Mouse (Mus musculus): ENCODE results near the gene Ubtd2. TPM values are rescaled to one million over a fixed set of nuclear protein-coding genes. Genes with fewer than 3 reads are reported as not detected.

The Ubtd2 gene
- polyA plus RNA-seq, 1 experiment from 2014 or later: 53.7 TPM

DNA sequence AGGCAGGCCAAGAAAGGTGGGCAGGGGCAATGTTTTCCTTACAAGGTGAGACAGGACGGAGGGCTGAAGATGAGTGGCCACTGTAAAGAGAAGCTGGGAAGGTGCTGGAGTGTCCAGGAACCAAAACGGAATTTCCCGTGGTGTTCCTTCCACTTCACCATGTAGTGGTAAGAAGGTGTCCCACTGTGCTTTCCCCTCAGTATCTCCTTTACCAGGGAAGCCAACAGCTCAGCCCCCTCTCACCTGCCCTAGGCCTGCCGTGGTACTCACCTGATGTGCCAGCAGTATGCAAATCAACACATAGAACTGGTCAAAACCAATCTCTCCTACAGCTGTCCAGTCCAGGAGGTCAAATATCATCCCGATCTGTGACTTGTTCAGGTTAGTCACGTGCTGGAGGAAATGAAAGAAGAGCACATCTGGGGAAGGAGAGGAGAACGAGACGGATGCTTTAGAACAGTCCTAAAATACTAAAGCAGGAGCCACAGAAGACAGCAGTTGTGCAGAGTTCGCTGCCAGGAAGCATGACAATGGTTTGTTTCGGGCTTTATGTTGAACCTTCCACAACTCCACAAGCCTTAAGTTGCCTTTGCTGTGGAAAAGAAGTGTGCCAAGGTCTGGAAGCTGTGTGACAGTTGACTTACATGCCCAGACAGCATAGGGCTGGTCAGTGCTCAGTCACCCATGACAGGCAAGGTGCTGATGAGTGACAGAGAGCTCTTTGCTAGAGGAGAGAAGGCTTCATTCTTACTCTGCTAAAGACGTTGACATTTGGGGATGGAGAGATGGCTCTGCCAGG is 69.2 kb downstream of the Ubtd2 start:
- ATAC-seq (ENCODE audit: low FRiP score): no peak
- no peak for DNase-seq (ENCODE audit: low spot score)
- Histone ChIP-seq H3K4me1 (replicated peaks; ENCODE audit: control insufficient read depth, insufficient read depth, low read length) (no peaks in the 10 kb centered on the region), H3K9ac (no peak overlapping the region), H3K36me3 (replicated peaks; ENCODE audit: control insufficient read depth, insufficient read depth) (peaks cover 18% of the 10 kb centered on the region; the same call in 1 of the 2 replicates), H3K27me3 (ENCODE audit: control insufficient read depth, insufficient read depth, low read length) (no peaks in the 10 kb centered on the region), H3K27ac (no peak overlapping the region), H3K4me2 (replicated peaks) (no peak overlapping the region), H3K9me3 (ENCODE audit: control insufficient read depth, low read length) (no peaks in the 10 kb centered on the region), H3K4me3 (replicated peaks; ENCODE audit: low read length) (no peak overlapping the region)
- WGBS: 86% methylated on average over 11 of the region's 11 CpGs

DNA sequence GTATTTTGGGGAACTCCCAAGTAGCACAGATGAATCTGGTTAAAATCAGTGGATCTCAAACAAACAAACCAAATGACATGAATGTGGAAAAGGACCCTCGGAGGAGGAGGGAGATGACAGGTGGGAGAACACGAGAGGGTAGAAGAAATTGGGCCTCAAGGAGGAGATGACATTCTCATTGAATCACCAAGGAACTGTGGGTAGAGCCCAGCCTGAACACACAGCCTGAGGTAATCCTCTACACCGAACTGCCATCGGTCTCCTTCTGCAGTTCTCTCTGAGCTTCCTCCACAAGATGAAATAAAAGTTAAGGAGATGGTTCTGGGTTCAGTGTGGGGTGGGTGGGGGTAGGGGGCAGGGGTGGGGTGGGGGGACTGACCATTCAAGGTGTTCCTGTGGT is 71.8 kb downstream of the Ubtd2 start:
- ATAC-seq (ENCODE audit: low FRiP score) (no peak), DNase-seq (ENCODE audit: low spot score) (no peak)
- peaks cover 10% of the 10 kb centered on the region; the same call in 1 of the 2 replicates for H3K36me3 ChIP-seq (replicated peaks; ENCODE audit: control insufficient read depth, insufficient read depth)
- H3K9me3 ChIP-seq (ENCODE audit: control insufficient read depth, low read length): no peaks in the 10 kb centered on the region
- peaks cover 14% of the 10 kb centered on the region; the same call in 1 of the 2 replicates for H3K27me3 ChIP-seq (ENCODE audit: control insufficient read depth, insufficient read depth, low read length)
- H3K4me1 ChIP-seq (replicated peaks; ENCODE audit: control insufficient read depth, insufficient read depth, low read length): 0 out of 2 replicates have a peak, but pooled peaks cover 2% of the 10 kb centered on the region
- H3K9ac ChIP-seq: no peak overlapping the region
- H3K4me2 ChIP-seq (replicated peaks): no peak overlapping the region
- 90% methylated on average over 4 of the region's 4 CpGs for WGBS
- no peak overlapping the region for H3K4me3 ChIP-seq (replicated peaks; ENCODE audit: low read length)
- H3K27ac ChIP-seq: no peak overlapping the region

DNA sequence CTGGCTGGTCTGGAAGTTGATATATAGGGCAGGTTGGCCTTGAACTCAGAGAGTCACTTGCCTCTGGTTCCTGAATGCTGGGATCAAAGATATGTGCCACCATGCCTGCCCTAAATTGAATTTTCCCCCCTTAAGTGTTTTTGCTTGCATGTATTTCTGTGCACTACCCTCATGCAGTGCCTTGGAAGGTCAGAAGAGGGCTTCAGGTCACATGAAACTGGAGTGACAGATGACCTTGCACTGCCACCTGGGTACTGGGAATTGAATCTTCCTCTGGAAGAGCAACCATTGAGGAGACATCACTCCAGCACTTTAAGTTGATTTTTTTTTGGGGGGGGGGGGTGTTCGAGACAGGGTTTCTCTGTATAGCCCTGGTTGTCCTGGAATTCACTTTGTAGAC is 75.0 kb downstream of the Ubtd2 start:
- H3K4me1 ChIP-seq (replicated peaks; ENCODE audit: control insufficient read depth, insufficient read depth, low read length): peaks cover 17% of the 10 kb centered on the region; the same call in 1 of the 2 replicates
- peaks cover 4% of the 10 kb centered on the region; the same call in 1 of the 2 replicates for H3K36me3 ChIP-seq (replicated peaks; ENCODE audit: control insufficient read depth, insufficient read depth)
- DNase-seq (ENCODE audit: low spot score): no peak
- no peak overlapping the region for H3K27ac ChIP-seq
- no peaks in the 10 kb centered on the region for H3K9me3 ChIP-seq (ENCODE audit: control insufficient read depth, low read length)
- no peak for ATAC-seq (ENCODE audit: low FRiP score)
- H3K27me3 ChIP-seq (ENCODE audit: control insufficient read depth, insufficient read depth, low read length): peaks cover 21% of the 10 kb centered on the region; the same call in 1 of the 2 replicates
- no peak overlapping the region for H3K9ac ChIP-seq
- no peak overlapping the region for H3K4me2 ChIP-seq (replicated peaks)
- whole genome bisulfite sequencing: 75% methylated on average over 1 of the region's 1 CpGs
- no peak overlapping the region for H3K4me3 ChIP-seq (replicated peaks; ENCODE audit: low read length)

DNA sequence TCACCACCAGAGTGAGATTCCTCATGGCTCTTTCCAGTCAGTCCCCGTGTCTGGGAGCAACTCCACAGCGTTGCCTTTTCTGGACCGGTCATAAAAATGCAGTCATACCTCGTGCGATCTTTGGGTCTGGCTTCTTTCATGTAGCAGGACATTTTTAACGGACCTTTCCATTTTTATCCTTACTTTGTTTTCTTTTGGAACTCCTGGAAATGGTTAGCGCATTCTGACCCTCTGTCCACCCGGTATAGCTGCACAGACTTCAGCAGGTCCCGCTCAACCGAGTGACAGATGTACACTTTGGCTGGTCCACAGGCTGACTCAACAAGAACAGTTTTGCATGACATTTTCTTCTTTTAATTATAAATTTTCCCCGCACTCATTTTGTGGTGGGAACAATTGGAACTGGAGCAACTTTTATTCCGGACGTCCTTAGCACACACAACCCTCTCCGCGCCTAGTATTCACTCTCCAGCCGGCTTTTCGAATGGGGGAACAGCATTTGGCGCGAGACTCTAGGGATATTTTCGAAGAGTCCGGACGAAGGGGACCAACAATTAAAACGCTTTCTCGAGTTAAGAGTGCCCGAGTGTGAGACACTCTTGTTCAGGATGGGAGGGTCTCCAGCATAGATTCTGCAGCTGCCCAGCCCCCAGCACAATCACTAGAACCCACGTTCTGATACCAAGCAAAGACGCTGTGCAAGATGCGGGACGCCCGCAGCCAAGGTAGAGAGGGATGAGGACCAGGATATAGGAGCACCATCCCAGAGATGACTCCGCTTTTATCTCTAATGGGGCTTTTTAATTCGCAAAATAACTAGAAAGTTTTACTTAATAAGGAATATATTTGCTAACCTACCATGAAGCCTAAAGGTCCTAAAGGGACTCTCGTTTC is 76.9 kb downstream of the Ubtd2 start, which contains the start of gene Efcab9:
Gene Efcab9, minus strand, starts transcription at position 211 of the 894 bp plus-strand sequence.
- 6% methylated on average over 33 of the region's 33 CpGs for WGBS
- no peak for DNase-seq (ENCODE audit: low spot score)

DNA sequence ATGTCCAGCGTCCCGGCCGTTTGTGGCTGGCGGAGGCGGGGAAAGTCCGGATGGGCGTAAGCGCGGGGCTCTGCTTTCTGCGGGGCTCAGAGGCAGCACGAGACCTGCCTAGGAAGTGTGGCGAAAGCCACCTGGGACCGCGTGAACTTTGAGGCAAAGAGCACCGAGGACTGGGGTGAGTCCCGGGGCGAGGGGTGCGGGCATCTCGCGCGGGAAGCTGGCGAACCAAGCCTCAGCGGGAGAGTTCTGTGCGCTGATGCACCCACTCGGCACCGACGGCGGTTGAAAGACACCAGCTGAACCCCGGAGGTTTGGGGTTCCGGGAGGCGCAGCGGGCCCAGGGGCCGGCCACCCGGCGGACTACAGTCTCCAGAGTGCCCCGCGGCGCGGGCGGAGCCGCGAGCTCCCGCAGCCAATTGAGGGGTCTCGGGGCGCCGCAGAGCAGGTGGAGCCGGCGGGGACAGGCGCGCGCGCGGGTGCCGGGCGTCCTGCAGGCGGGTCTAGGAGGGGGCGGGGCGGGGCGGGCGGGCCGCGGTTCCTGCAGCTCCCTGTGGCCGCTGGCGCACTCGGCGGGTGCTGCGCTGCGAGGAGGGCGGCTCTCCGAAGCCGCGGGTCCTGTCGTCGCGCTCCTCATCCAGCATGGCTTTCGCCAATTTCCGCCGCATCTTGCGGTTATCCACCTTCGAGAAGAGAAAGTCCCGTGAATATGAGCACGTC is 77.8 kb downstream of the Ubtd2 start, which contains the start of gene Stk10:
Gene Stk10, plus strand, starts transcription at position 541 of the 717 bp plus-strand sequence.
- under 1% methylated on average over 65 of the region's 82 CpGs for WGBS
- H3K4me2 ChIP-seq (replicated peaks): peak within 1 kb of the TSS; percentile 99
- DNase-seq (ENCODE audit: low spot score) (peak; percentile 76), ATAC-seq (ENCODE audit: low FRiP score) (peak; percentile 93)
- peak within 1 kb of the TSS; percentile 61 for H3K4me3 ChIP-seq (replicated peaks; ENCODE audit: low read length)
- peaks cover 21% of the 10 kb centered on the region; the same call in 1 of the 2 replicates for H3K27me3 ChIP-seq (ENCODE audit: control insufficient read depth, insufficient read depth, low read length)
- H3K27ac ChIP-seq: no peak within 1 kb of the TSS
- H3K9me3 ChIP-seq (ENCODE audit: control insufficient read depth, low read length): no peaks in the 10 kb centered on the region
- peak within 1 kb of the TSS; percentile 71 for H3K9ac ChIP-seq
- peaks cover 28% of the 10 kb centered on the region; the same call in 1 of the 2 replicates for H3K4me1 ChIP-seq (replicated peaks; ENCODE audit: control insufficient read depth, insufficient read depth, low read length)
- H3K36me3 ChIP-seq (replicated peaks; ENCODE audit: control insufficient read depth, insufficient read depth): no peaks in the 10 kb centered on the region

More for the DNA sequence above, 76.9 kb downstream of the Ubtd2 start, which contains the start of gene Efcab9:
- Histone ChIP-seq H3K36me3 (replicated peaks; ENCODE audit: control insufficient read depth, insufficient read depth) (no peaks in the 10 kb centered on the region), H3K9me3 (ENCODE audit: control insufficient read depth, low read length) (no peaks in the 10 kb centered on the region), H3K4me1 (replicated peaks; ENCODE audit: control insufficient read depth, insufficient read depth, low read length) (peaks cover 21% of the 10 kb centered on the region; the same call in 1 of the 2 replicates), H3K4me3 (replicated peaks; ENCODE audit: low read length) (peak within 1 kb of the TSS; percentile 61), H3K27me3 (ENCODE audit: control insufficient read depth, insufficient read depth, low read length) (peaks cover 21% of the 10 kb centered on the region; the same call in 1 of the 2 replicates), H3K27ac (no peak within 1 kb of the TSS), H3K4me2 (replicated peaks) (peak within 1 kb of the TSS; percentile 99), H3K9ac (peak within 1 kb of the TSS; percentile 71)
- ATAC-seq (ENCODE audit: low FRiP score): no peak

DNA sequence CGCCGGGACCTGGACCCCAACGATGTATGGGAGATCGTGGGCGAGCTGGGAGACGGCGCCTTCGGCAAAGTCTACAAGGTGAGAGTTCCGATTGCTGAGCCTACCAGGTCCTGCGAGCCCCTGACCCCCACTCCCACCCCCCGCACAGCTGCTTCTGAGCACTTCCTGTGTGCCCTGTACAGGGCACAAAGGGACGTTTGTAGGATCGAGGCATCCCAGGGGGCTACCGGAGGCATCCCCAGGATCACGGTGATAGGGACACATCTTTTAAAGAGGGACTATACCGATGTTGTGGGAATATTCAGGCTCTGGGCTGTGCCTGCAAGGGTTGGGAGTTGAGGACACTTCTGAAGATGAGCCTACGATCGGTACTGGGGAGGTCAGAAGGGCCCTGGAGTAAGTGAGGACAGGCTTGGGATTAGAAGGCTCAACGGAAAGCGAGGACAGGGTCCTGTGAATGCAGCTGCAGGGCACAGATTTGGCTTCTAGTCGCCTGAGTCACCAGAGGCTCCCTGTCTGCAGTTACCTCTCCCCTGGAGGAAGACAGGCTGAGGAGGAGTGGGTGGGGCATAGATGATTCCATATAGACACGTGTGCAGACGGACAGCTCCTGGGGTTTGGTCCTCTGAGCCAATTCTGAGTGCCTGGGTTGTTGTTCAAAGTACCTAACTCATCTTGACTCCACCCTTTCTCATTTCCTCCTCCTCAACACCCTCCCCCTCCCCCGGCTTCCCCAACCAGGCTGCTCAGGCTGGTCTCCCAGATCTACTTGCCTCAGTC is 78.5 kb downstream of the Ubtd2 start:
- Histone ChIP-seq H3K4me1 (replicated peaks; ENCODE audit: control insufficient read depth, insufficient read depth, low read length) (peaks cover 33% of the 10 kb centered on the region; the same call in 1 of the 2 replicates), H3K4me3 (replicated peaks; ENCODE audit: low read length) (peak overlapping the region; percentile 61), H3K27ac (no peak overlapping the region), H3K9me3 (ENCODE audit: control insufficient read depth, low read length) (no peaks in the 10 kb centered on the region), H3K9ac (peak overlapping the region; percentile 71), H3K27me3 (ENCODE audit: control insufficient read depth, insufficient read depth, low read length) (peaks cover 21% of the 10 kb centered on the region; the same call in 1 of the 2 replicates), H3K36me3 (replicated peaks; ENCODE audit: control insufficient read depth, insufficient read depth) (no peaks in the 10 kb centered on the region), H3K4me2 (replicated peaks) (peak overlapping the region; percentile 99)
- DNase-seq (ENCODE audit: low spot score): no peak
- 2% methylated on average over 24 of the region's 24 CpGs for WGBS
- ATAC-seq (ENCODE audit: low FRiP score): peak; percentile 56

DNA sequence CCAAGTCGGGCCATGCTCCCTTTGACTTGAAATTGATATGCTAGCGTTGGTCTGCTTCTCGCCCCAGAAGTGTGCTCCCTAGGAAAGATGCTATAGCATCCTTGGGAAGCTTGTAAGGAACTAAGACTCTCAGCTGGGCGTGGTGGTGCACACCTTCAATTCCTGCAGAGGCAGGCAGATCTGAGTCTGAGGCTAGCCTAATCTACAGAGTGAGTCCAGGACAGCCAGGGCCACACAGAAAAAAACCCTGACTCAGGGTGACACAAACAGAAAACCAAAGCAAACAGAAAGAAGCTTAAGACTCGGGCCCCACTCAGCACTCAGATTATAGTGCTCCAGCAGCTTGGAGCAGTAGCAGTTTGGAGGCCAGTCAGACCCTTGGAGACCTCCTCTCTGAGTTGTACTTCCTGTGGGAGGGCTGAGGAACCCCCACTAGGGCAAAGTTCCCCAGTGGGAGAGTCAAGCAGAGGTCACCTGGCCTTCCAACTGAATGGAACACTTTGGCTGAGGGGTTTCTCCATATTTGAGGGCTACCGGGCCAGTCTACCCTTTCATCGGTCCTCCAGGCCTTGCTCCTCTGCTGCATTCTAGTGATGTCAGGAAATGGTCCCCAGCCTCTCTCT is 79.4 kb downstream of the Ubtd2 start:
- peaks cover 21% of the 10 kb centered on the region; the same call in 1 of the 2 replicates for H3K27me3 ChIP-seq (ENCODE audit: control insufficient read depth, insufficient read depth, low read length)
- no peaks in the 10 kb centered on the region for H3K9me3 ChIP-seq (ENCODE audit: control insufficient read depth, low read length)
- H3K36me3 ChIP-seq (replicated peaks; ENCODE audit: control insufficient read depth, insufficient read depth): no peaks in the 10 kb centered on the region
- DNase-seq (ENCODE audit: low spot score) (no peak), ATAC-seq (ENCODE audit: low FRiP score) (no peak)
- H3K9ac ChIP-seq: peak overlapping the region; percentile 71; the same call in 1 of the 2 replicates
- peaks cover 33% of the 10 kb centered on the region; the same call in 1 of the 2 replicates for H3K4me1 ChIP-seq (replicated peaks; ENCODE audit: control insufficient read depth, insufficient read depth, low read length)
- no peak overlapping the region for H3K4me3 ChIP-seq (replicated peaks; ENCODE audit: low read length)
- 69% methylated on average over 7 of the region's 7 CpGs for WGBS
- no peak overlapping the region for H3K27ac ChIP-seq
- peak overlapping the region; percentile 99 for H3K4me2 ChIP-seq (replicated peaks)

DNA sequence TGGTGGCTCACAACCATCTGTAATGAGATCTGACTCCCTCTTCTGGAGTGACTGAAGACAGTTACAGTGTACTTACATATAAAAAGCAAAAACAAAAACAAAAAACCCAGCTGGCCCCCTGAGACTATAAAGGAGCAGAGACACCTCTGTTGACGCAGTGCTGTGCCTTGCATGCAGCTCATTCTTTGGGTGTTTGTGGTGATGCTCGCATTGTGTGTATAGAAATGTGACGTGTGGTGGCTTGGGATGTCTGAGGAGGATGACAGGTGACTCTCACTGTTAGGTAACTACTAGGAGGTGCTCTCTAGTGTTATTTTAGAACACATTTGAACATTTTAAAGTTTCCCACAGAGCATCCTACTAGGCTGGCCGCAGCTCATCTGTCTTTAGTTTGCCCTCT is 80.5 kb downstream of the Ubtd2 start:
- Histone ChIP-seq H3K27me3 (ENCODE audit: control insufficient read depth, insufficient read depth, low read length) (peaks cover 19% of the 10 kb centered on the region; the same call in 1 of the 2 replicates), H3K4me3 (replicated peaks; ENCODE audit: low read length) (no peak overlapping the region), H3K4me1 (replicated peaks; ENCODE audit: control insufficient read depth, insufficient read depth, low read length) (peaks cover 33% of the 10 kb centered on the region; the same call in 1 of the 2 replicates), H3K9me3 (ENCODE audit: control insufficient read depth, low read length) (no peaks in the 10 kb centered on the region), H3K9ac (no peak overlapping the region), H3K4me2 (replicated peaks) (no peak overlapping the region), H3K27ac (no peak overlapping the region), H3K36me3 (replicated peaks; ENCODE audit: control insufficient read depth, insufficient read depth) (no peaks in the 10 kb centered on the region)
- no peak for DNase-seq (ENCODE audit: low spot score)
- ATAC-seq (ENCODE audit: low FRiP score): no peak
- 98% methylated on average over 4 of the region's 4 CpGs for WGBS

Measured in hindbrain, embryonic 14.5 days (tissue).